Mouse (Mus musculus) fibroblast of lung, adult 2 months (primary cell): Measurements from ENCODE around the gene Fat3.

Experiments used
- DNase-seq: peaks from one replicate; pipeline ENCODE4 v3.0.0-alpha.2; 2011; ENCODE audit warnings: low read depth

Fat3 gene

GRCm38 (mm10) chr9:16144684-16145083 is 356.4 kb downstream of the Fat3 start:
- no peak for DNase-seq

GRCm38 (mm10) chr9:16139300-16139699 is 361.8 kb downstream of the Fat3 start:
- DNase-seq, result no peak

- no peak for DNase-seq
Measured at GRCm38 (mm10) chr9:16133098-16133497, 368.0 kb downstream of the Fat3 start.

GRCm38 (mm10) chr9:16132594-16132993 is 368.5 kb downstream of the Fat3 start:
- DNase-seq, result no peak

- no peak for DNase-seq
Measured at GRCm38 (mm10) chr9:16121756-16122155, 379.3 kb downstream of the Fat3 start.

- DNase-seq, result no peak
Measured at GRCm38 (mm10) chr9:16114821-16115485, 386.1 kb downstream of the Fat3 start.

- no peak for DNase-seq
Measured at GRCm38 (mm10) chr9:16113936-16114642, 387.0 kb downstream of the Fat3 start.

- DNase-seq, result no peak
Measured at GRCm38 (mm10) chr9:16107900-16108299, 393.2 kb downstream of the Fat3 start.

- DNase-seq, result no peak
Measured at GRCm38 (mm10) chr9:16107386-16107785, 393.7 kb downstream of the Fat3 start.

- DNase-seq, result no peak
Measured at GRCm38 (mm10) chr9:16098553-16098952, 402.5 kb downstream of the Fat3 start.

GRCm38 (mm10) chr9:16093047-16093668 is 407.9 kb downstream of the Fat3 start:
- no peak for DNase-seq

- no peak for DNase-seq
Measured at GRCm38 (mm10) chr9:16092051-16092967, 408.8 kb downstream of the Fat3 start.

- DNase-seq, result no peak
Measured at GRCm38 (mm10) chr9:16079292-16079691, 421.8 kb downstream of the Fat3 start.

- DNase-seq, result no peak
Measured at GRCm38 (mm10) chr9:16074664-16075063, 426.4 kb downstream of the Fat3 start.

GRCm38 (mm10) chr9:16074116-16074515 is 427.0 kb downstream of the Fat3 start:
- DNase-seq, result no peak

GRCm38 (mm10) chr9:16063447-16063846 is 437.6 kb downstream of the Fat3 start:
- no peak for DNase-seq

- no peak for DNase-seq
Measured at GRCm38 (mm10) chr9:16062472-16062871, 438.6 kb downstream of the Fat3 start.

GRCm38 (mm10) chr9:16046686-16047085 is 454.4 kb downstream of the Fat3 start:
- no peak for DNase-seq

- DNase-seq, result no peak
Measured at GRCm38 (mm10) chr9:16037375-16037774, 463.7 kb downstream of the Fat3 start.

- DNase-seq, result no peak
Measured at GRCm38 (mm10) chr9:16036346-16036745, 464.7 kb downstream of the Fat3 start.

GRCm38 (mm10) chr9:16029715-16030285 is 471.3 kb downstream of the Fat3 start:
- no peak for DNase-seq

GRCm38 (mm10) chr9:16029066-16029465 is 472.0 kb downstream of the Fat3 start:
- DNase-seq, result no peak
